Mouse (Mus musculus): ENCODE measurements at regions not wholly inside any gene's neighbourhood (a gene's known extent, or its start where the extent isn't known, plus 50 kb on each side); places are given as distances from the start of the nearest gene placed in this dataset.
A peak's percentile ranks its signal among the peaks of the same experiment; 100 is the strongest.
"Not testable (repeated sequence)": the region's sequence is repeated elsewhere in the genome, so short reads cannot be mapped to it uniquely, and the experiment has no call there.

DNA sequence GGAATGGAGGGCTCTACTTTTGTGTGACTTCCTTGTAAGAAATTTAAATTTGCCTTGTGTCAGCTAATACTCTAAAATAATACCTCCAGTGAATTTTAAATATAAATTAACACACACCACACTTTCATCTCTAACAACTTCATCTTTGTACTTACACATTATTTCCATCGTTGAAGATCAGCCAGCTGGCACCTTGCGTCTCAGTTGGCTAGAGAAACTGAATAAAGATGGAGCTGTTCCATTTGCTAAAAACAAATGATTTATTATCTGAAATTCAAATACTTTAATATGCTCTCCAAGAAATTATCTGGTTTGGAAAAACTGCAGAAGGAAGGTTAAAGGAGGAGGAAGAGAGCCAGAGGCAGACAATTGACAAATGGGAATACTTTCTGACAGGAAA is 122.0 kb upstream of the Gm11096 start:
- peak in 1 of 2 experiments; percentile 36 for DNase-seq (ENCODE audit: low spot score in 2 of 2)

DNA sequence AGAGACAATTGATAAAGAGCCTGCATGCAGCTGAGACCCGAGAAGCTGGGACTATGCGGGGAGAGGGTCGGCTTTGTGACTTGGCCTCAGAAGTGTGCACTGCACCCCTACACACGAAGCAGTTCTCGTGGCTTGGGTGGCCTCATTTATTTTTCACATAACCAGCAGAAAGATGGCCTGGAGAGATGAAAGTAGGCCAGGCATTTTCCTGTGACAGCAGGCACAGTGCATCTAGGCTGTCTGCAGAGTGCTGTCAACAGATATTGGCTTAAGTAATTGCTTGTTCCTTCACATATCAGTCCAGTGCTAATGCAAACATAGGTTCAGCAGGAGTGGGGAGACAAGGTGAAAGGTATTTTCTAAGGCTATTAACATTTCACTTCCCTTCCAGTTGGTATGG is 124.9 kb upstream of the Gm11096 start:
- no peak for DNase-seq (ENCODE audit: low spot score in 2 of 2)

DNA sequence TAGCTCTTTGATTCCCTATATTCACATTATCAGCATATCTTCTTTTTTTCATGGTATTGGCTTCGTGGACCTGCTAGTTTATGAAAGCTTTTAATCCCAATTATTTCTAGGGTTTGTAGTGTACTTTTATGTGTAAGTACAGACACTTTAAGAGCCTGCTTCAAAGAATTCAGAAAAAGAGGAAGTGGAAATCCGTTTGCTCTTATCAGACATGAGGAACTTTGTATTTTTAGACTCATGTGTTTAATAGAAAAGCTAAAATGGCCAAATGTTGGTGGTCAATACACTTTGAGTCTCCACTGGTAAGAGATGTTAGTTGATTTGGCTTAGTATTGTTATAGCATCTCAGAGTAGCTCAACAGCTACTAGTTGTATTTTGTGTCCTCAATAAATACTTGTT is 135.7 kb upstream of the Gm11096 start:
- DNase-seq (ENCODE audit: low spot score in 2 of 2), result no peak

DNA sequence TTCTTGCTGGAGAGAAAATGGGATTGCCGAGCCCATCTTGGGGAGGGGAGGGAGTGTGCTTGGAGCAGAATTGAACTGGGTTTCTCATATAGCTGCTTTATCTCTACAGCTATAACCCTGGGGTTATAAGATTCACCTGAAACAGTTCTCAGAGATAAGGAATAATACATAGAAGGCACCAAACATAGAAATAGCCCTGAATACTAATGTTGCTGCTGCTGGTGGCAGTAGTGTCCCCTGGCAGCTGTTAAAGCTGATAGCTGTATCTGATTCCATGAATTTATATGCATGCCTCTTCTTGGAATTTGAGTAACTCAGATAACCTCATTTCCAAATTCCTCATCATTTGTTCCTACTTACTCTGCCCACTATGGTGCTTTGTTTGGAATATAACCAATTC is 137.0 kb upstream of the Gm11096 start:
- DNase-seq (ENCODE audit: low spot score in 2 of 2), result no peak

DNA sequence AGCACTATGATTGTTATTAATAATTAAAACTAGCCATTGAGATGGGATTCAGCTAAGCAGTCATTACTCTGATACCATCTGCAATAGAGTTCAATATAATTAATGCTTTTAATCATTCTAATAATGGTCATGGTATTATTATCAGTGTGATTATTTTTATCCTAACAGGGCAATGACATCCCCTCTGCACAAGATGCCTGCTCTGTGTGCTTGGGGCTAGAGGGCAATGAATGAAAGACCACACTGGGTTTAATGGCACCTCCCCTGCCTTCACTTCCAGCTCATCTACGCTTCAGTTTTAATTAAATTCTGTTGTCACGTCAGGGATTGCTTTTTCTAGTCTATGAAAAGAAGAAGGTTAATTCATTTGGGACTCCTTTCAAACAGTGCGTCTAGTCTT is 139.1 kb upstream of the Gm11096 start:
- DNase-seq (ENCODE audit: low spot score in 2 of 2), result no peak

DNA sequence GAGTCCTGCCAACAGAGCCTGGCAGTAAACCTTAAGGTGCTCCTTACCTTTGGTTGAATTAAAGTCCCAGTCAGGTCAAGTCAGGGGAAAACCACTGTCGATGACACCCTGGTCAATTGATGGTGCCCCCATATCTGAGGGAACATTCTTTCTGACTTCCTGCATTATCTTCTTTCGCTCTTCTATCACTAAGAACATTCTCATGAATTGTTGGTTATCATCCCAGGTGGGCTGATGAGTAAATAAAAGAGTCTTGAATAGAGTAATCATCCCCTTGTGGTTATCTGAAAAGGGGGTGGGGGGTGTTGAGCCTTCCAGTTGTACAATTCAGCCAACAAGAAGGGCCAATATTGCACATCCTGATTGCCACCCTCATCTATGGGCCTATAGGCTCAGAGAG is 149.7 kb upstream of the Gm11096 start:
- no peak for DNase-seq (ENCODE audit: low spot score in 2 of 2)

DNA sequence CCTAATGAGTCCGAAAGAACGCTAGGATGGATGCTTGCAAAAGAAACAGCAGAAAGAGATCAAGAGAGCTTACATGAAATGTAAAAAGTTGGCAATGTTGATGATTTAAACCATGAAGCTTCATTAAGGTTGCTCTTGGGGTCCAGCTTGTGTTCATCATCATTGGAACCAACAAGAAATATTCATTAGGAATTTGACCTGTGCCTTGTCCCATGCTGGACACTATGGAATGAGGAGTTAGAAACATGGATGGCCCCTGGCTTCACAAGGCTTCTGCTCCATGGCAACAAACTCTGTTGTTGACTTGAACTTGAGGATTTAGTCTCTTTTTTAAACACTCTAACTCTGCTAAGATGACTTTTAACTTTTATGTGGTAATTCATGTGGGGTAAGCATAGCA is 159.0 kb upstream of the Gm11096 start:
- DNase-seq (ENCODE audit: low spot score in 2 of 2), result no peak

DNA sequence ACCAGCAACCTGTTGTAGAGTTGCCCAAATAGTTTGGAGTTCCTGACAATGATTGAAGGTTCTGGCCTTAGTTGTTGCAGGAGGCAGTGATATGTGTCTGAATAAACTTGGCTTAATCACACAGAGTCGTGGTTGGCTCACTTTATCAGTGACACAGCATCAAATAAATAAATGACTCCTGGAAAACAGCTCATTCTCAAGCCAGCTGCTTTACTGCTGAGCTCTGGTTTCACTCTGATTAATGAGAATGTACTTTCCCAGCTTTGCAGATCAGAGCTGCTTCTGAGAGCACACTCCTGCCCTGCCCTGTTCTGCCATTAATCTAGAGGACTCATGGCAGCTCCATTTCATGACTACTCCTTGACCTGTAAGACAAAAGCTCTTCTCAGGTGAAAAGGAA is 171.3 kb upstream of the Gm11096 start:
- DNase-seq (ENCODE audit: low spot score in 2 of 2), result no peak

DNA sequence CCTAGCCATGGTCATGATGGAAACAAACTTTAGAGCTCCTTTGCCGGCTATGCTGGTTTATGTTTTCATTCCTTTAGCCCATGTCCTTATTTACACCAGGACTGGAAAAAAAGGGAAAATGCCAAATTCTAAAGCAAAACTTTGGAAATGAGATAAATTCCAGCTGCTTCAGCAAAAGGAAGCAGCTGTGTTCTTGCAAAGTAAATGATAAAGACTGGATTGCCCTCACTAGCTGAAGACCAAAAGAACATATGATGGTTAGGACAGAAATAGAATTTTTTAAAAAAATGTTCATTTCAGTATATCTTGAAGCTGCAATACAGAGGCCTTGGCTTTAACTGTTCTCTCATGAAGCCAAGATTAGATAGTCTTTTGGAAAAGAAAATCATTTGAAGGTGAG is 179.6 kb upstream of the Gm11096 start:
- DNase-seq (ENCODE audit: low spot score in 2 of 2), result no peak

DNA sequence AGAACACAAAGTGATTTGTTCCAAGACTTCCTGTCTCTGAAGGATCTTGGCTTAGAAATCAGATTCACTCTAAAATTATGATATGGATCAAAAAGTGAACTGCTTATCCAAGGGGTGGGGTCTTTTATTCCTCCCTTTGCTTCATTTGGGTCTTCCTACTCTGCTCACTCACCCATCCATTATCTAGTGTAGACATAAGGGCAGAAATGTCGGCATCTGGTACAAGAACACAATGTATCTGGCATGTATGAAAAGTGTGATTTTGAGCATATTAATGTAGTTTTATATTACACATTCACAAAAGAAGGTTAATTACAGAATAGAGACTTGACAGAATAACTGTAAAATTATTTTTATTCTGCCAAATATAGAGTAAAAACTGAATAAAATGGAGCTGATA is 181.5 kb upstream of the Gm11096 start:
- DNase-seq (ENCODE audit: low spot score in 2 of 2), result no peak

DNA sequence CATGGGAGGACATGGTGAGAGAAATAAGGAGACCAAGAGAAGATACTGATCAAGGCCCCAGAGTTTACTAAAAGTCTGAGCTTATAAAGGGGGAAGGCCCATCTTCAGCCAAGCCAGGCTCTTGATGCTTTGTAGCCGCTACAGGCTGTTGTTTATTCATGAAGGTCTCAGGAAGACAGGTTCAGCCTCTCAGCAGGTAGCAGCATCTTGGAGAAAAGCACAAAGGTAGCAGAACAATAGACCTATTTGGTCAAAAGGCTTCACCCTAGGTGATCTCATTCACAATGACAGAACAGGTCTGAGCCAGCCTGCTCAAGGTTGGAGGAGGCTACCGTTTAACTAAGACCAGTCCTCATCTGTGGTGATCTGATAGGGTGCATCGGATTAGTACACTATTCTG is 185.5 kb upstream of the Gm11096 start:
- DNase-seq (ENCODE audit: low spot score in 2 of 2), result no peak

DNA sequence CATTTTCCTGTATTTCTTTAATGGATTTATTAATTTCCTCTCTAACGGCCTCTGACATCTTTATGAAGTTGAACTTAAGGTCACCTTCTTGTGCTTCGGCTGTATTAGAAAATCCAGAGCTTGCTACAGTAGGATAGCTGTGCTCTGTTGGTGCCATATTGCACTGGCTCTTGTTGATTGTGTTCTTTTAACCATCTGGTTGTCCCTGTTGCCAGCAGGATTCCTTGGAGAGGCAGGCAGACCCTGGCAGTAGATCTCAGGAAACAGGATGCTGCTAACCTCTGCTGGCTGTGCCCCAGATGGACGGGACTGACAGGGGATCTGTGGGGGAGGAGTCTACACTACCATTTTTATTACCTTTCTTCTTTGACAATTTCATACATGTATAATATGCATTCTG is 185.9 kb upstream of the Thumpd2 start:
- no peak for DNase-seq (ENCODE audit: low spot score in 2 of 2)

DNA sequence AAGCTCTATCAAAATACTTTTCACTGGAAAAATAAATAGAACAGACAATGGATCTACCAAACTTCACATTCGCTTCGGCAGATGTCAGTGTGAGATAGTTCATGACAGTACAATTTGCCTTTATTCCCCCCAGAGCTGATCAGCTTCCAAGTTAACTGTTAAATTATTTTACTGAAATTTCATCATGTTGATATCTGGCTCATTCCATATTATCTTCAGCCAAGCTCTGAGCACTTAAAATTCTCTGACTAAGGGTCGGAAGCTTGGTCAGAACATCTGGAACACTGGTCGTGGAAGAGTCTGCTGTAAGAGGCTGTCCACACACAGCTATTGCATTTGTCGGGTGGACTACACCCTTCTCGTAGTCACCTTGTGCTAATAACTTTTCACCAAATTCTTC is 181.3 kb upstream of the Thumpd2 start:
- no peak for DNase-seq (ENCODE audit: low spot score in 2 of 2)

DNA sequence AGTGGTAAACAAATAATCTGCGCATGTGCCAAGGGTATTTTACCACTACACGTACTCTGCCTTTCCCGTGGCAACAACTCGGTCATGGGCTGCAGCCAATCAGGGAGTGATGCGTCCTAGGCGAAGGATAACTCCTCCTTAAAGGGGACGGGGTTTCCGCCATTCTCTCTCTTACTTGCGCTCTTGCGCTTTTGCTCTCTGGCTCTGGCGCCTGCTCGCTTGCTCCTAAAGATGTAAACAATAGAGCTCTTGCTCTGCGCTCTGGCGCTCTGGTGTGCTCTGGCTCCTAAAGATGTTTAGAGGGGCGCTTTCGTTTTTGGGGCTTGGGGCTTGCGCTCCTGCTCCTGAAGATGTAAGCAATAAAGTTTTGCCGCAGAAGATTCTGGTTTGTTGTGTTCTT is 166.9 kb upstream of the Thumpd2 start:
- DNase-seq (ENCODE audit: low spot score in 2 of 2), result not testable (repeated sequence)

DNA sequence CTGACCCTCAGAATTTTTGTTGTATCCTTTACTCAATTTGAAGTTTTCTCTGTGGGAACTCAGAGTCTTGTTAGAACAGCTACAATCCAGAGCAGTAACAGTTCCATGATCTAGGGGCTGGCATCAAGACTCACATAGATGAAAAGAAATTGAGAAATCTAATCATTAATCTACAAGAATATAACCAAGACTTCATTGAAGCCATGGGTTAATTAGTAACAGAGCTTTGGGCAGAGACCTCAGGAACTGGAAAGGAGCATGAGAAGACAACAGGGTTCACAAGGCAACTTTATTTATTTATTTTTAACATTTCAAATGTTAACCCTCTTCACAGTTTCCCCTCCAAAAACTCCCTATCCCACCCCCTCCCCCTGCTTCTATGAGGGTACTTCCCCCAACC is 160.4 kb upstream of the Thumpd2 start:
- no peak for DNase-seq (ENCODE audit: low spot score in 2 of 2)

DNA sequence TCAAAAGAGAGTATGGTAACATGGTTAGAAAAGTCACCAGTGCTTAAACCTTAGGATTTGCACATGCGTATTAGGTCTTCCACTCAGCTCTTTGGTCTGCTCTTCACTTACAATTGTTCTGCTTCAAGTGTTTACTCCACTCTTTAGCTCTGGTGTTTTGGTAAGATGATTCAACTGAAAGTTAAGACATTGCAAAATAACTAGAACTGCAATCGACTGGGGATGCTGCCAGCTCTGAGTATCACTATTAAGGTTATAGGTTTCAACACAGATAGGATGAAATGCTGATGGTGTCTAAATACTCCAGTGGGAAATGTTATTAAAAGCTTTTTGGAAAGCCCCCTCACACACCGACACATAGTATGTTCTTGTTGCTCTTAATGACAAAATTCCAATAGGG is 156.6 kb upstream of the Thumpd2 start:
- DNase-seq (ENCODE audit: low spot score in 2 of 2), result no peak

DNA sequence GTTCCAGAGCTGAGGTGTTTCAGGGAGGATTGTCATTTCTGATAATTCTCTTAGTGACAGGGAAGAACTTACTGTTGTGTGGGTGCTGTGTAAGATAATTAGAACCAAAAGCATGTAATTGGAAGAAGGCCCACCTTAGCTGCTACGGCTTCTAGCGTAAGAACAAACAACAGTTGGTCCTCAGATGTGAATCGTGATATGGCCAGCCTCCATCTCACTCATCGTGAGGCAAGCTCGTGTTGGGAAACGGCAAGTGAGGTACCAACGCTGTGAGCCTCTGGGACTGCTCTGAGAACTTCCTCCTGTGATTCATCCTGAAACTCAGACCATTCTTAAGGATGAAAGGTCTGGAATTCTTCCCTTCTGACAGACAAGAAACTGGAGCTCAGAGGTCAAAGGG is 150.0 kb upstream of the Thumpd2 start:
- DNase-seq (ENCODE audit: low spot score in 2 of 2), result peak in 1 of 2 experiments; percentile 38

DNA sequence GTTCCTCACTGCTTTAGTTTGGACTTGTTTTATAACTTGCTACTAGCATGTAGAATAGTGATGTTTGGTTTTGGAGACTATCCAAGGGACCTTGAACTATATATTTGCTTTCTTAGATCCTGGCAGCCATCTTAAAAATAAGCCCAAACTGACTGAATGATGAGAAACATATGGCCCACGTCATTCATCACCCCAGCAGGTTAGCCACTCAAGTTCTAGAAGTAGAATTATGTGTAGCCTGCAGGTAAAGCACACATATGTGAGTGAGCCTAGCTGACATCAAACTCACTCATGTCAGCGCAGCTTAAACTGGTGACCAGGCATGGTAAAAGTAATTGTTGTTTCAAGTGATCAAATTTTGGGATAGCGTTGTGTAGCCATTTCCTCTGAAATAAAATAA is 147.2 kb upstream of the Thumpd2 start:
- DNase-seq (ENCODE audit: low spot score in 2 of 2), result no peak

DNA sequence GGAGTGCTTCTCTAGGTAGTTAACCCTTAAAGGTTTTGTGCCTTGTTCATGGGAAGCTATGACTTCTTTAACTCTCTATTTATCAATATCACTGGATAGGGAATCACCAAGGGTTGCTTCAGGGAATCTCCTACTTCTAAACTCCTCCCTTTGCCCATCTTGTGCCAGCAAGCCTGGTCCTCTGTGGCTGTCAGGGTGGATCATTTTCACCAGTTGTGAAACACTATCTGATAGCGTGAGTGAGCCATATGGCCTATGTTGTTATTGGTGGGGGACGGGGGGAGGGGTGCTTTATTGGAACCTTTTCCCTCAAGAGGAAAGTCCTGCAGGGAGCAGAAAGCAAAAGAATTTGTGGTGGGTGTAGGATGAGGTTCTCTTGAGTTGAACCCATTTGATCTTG is 145.5 kb upstream of the Thumpd2 start:
- no peak for DNase-seq (ENCODE audit: low spot score in 2 of 2)

DNA sequence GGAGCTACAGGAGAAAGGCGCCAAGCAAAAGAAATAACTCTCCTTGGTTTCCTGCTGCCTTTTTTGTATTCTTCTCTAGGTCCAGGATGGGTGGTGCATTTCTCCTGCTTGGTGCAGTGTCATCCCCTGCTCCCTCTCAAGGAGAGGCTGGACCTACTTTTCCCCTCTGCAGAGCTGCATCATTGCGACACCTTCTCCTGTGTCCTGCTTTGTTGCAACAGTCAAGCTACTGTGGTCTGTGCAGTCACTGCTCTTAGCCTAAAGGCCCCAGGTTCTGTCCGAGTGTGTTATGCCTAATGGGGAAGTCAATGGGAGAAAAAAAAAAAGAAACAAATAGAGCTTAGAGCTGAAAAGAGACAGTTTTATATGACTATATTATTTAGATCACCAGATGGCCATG is 144.4 kb upstream of the Thumpd2 start:
- DNase-seq (ENCODE audit: low spot score in 2 of 2), result no peak

DNA sequence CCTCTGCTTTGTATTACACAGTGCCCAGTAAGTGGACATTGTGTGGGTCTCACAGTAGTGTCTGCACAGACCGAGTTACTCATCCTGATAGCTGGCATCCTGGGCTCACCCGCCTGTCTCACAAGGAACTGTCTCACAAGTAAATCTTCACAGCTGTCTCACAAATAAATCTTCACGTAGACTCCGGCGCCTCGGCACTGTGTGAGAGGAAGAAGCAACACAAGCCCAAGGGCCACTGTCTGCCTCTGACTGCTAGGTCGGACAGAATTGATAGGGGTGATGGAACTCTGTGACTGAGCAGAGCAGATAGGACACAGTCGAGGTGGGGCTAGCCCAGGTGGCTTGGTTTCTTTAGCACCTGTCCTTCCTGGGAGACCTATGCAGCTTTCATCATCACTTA is 136.2 kb upstream of the Thumpd2 start:
- DNase-seq (ENCODE audit: low spot score in 2 of 2), result no peak

DNA sequence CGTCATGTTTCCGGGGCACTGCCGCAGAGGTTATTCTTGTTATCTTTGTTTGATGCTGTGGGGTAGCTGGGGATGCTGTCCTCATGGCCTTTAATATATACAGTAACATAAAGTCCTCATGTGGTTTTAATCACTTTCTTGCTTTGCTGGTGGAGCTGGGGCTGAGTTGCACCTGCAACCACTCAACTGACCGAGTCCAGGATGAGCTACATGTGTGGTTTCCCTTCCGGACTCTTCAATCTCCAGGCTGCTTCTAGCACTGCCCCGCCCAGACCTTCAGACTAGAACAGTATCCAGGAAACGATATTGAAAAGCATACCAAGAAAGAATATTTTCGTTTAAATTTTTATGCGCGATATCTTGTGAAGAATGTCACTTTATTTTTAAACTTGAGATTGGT is 129.1 kb upstream of the Thumpd2 start:
- no peak for DNase-seq (ENCODE audit: low spot score in 2 of 2)

DNA sequence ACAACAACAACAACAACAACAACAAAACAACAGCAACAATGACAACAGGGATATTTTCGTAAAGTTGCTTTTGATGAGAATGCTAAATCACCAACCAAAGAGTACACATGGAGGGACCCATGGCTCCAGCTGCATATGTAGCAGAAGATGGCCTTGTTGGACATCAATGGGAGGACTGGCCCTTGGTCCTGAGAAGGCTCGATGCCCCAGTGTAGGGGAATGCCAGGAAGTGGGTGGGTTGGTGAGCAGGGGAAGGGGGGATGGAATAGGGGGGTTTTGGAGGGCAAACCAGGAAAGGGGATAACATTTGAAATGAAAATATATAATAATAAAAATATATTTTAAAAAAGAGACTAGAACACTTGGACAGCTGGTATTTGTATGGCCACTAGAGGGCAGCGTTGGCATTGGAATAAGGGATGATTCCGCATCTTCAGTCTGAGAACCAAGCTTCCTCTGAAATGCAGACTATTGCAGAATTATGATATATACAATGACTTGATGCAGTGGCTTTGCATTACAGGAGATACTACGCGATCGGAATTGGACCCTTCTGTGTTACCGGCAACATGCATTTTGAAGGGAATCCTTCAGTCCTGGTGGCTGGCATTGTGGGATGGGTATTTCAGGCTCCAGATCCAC is 128.5 kb upstream of the Thumpd2 start:
- DNase-seq (ENCODE audit: low spot score in 2 of 2), result peak in 1 of 2 experiments; percentile 79

DNA sequence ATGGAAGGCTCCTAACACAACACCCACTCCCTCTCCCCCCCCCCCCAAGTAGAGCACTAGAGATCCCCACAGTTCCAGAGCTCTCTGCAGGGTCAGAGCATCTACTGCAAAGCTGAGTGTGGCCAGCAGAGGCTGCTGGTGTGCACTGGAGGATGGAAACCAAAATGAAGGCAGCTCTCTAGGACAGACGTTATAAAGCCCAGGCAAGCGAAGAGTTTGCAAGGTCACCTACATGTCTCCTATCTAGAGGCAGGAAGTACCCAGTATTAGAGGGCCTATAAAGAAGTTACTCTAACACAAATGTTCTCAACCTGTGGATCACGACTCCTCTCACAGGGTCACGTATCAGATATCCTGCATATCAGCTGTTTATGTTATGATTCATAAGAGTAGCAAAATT is 125.1 kb upstream of the Thumpd2 start:
- peak in 1 of 2 experiments; percentile 48 for DNase-seq (ENCODE audit: low spot score in 2 of 2)

DNA sequence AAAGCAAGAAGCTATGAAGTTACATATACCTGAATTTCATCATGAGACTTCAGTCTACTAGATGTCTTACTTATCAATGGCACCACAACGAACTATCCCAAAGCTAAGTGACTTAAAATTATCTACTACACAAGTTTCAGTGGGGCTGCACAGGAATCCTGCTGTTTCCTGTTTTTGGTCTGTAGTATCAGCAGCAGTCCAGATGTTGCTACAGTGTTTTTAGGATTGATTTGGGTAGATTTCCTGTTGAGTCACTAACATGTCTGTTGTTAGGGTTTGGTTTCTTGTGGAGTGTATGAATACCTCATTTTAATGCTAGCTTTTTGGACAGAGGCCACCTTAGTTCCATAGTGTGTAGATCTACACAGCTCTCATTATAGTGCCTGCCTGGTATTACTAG is 120.8 kb upstream of the Thumpd2 start:
- DNase-seq (ENCODE audit: low spot score in 2 of 2), result no peak
